Mouse (Mus musculus): ENCODE measurements around the gene Clpx. TPM values are rescaled to one million over a fixed set of nuclear protein-coding genes. Genes with fewer than 3 reads are reported as not detected.
"Not testable (repeated sequence)": the region's sequence is repeated elsewhere in the genome, so short reads cannot be mapped to it uniquely, and the experiment has no call there.

The Clpx gene
- total and polyA plus RNA-seq, 2 experiments from 2014 or later = 20.6 to 40.1 TPM

GRCm38 (mm10) chr9:65345439-65345838 is 51.4 kb downstream of the Clpx start:
- Histone ChIP-seq H3K9ac (replicated peaks; ENCODE audit: low read length, poor library complexity, severe bottlenecking) (0 out of 2 replicates have a peak overlapping the region, but pooled peaks have one; percentile 94), H3K4me2 (ENCODE audit: low read depth, low read length, poor library complexity, severe bottlenecking) (peak overlapping the region; percentile 91), H3K27ac (ENCODE audit: low read depth, low read length) (peak overlapping the region; percentile 97), H3K4me3 (ENCODE audit: low read depth, low read length) (peak overlapping the region; percentile 99)
- TF ChIP-seq CTCF (IDR thresholded peaks at IDR 0.05) = peak; percentile 43
- H3K9me3 ChIP-seq (ENCODE audit: low read length); H3K27me3 ChIP-seq (ENCODE audit: insufficient read depth, low read length); H3K4me1 ChIP-seq (ENCODE audit: insufficient read depth, low read length); H3K36me3 ChIP-seq (ENCODE audit: insufficient read depth, low read length); ATAC-seq (ENCODE audit: low FRiP score): not testable (repeated sequence)
- peak; percentile 28 for DNase-seq (ENCODE audit: low spot score)
- 57% methylated on average over 11 of the region's 11 CpGs for WGBS

GRCm38 (mm10) chr9:65345854-65346475 is 51.9 kb downstream of the Clpx start, which contains the start of gene Pdcd7:
Gene Pdcd7, plus strand, starts transcription at chr9:65346104.
- ATAC-seq (ENCODE audit: low FRiP score) = peak; percentile 95
- H3K27ac ChIP-seq (ENCODE audit: low read depth, low read length) = peak within 1 kb of the TSS; percentile 97

GRCm38 (mm10) chr9:65346476-65347111 is 52.5 kb downstream of the Clpx start:
- DNase-seq (ENCODE audit: low spot score) (peak; percentile 10), ATAC-seq (ENCODE audit: low FRiP score) (peak; percentile 77)
- Histone ChIP-seq H3K36me3 (ENCODE audit: insufficient read depth, low read length) (no peaks in the 10 kb centered on the region), H3K9ac (replicated peaks; ENCODE audit: low read length, poor library complexity, severe bottlenecking) (peak overlapping the region; percentile 94), H3K9me3 (ENCODE audit: low read length) (no peaks in the 10 kb centered on the region), H3K4me2 (ENCODE audit: low read depth, low read length, poor library complexity, severe bottlenecking) (peak overlapping the region; percentile 91), H3K27ac (ENCODE audit: low read depth, low read length) (peak overlapping the region; percentile 97), H3K4me1 (ENCODE audit: insufficient read depth, low read length) (peaks cover 9% of the 10 kb centered on the region), H3K4me3 (ENCODE audit: low read depth, low read length) (peak overlapping the region; percentile 99), H3K27me3 (ENCODE audit: insufficient read depth, low read length) (no peaks in the 10 kb centered on the region)
- no peak; the same call in 1 of the 2 replicates for TF ChIP-seq CTCF (IDR thresholded peaks at IDR 0.05)
- WGBS = under 1% methylated on average over 64 of the region's 77 CpGs

More at GRCm38 (mm10) chr9:65345854-65346475, 51.9 kb downstream of the Clpx start, which contains the start of gene Pdcd7:
- DNase-seq (ENCODE audit: low spot score) = peak; percentile 99
- H3K9ac ChIP-seq (replicated peaks; ENCODE audit: low read length, poor library complexity, severe bottlenecking) = peak within 1 kb of the TSS; percentile 94
- H3K9me3 ChIP-seq (ENCODE audit: low read length) = no peaks in the 10 kb centered on the region
- WGBS = 2% methylated on average over 54 of the region's 59 CpGs
- peak within 1 kb of the TSS; percentile 91 for H3K4me2 ChIP-seq (ENCODE audit: low read depth, low read length, poor library complexity, severe bottlenecking)
- peak within 1 kb of the TSS; percentile 99 for H3K4me3 ChIP-seq (ENCODE audit: low read depth, low read length)
- no peak for TF ChIP-seq CTCF (IDR thresholded peaks at IDR 0.05)
- H3K36me3 ChIP-seq (ENCODE audit: insufficient read depth, low read length) = no peaks in the 10 kb centered on the region
- peaks cover 9% of the 10 kb centered on the region for H3K4me1 ChIP-seq (ENCODE audit: insufficient read depth, low read length)
- no peaks in the 10 kb centered on the region for H3K27me3 ChIP-seq (ENCODE audit: insufficient read depth, low read length)

GRCm38 (mm10) chr9:65347112-65347850 is 53.2 kb downstream of the Clpx start:
- no peak overlapping the region for H3K27ac ChIP-seq (ENCODE audit: low read depth, low read length)

GRCm38 (mm10) chr9:65353251-65353650 is 59.2 kb downstream of the Clpx start:
- TF ChIP-seq CTCF (IDR thresholded peaks at IDR 0.05) = no peak
- no peak overlapping the region for H3K4me3 ChIP-seq (ENCODE audit: low read depth, low read length)
- no peak for DNase-seq (ENCODE audit: low spot score)
- no peak overlapping the region for H3K9ac ChIP-seq (replicated peaks; ENCODE audit: low read length, poor library complexity, severe bottlenecking)
- WGBS = 93% methylated on average over 5 of the region's 5 CpGs
- H3K27me3 ChIP-seq (ENCODE audit: insufficient read depth, low read length) = no peaks in the 10 kb centered on the region
- no peaks in the 10 kb centered on the region for H3K9me3 ChIP-seq (ENCODE audit: low read length)
- ATAC-seq (ENCODE audit: low FRiP score) = no peak
- no peak overlapping the region for H3K27ac ChIP-seq (ENCODE audit: low read depth, low read length)
- no peak overlapping the region for H3K4me2 ChIP-seq (ENCODE audit: low read depth, low read length, poor library complexity, severe bottlenecking)
- H3K36me3 ChIP-seq (ENCODE audit: insufficient read depth, low read length) = peaks cover 26% of the 10 kb centered on the region
- no peaks in the 10 kb centered on the region; the same call in 1 of the 2 replicates for H3K4me1 ChIP-seq (ENCODE audit: insufficient read depth, low read length)

More at GRCm38 (mm10) chr9:65347112-65347850, 53.2 kb downstream of the Clpx start:
- Histone ChIP-seq H3K9me3 (ENCODE audit: low read length) (no peaks in the 10 kb centered on the region), H3K9ac (replicated peaks; ENCODE audit: low read length, poor library complexity, severe bottlenecking) (peak overlapping the region; percentile 94), H3K4me2 (ENCODE audit: low read depth, low read length, poor library complexity, severe bottlenecking) (peak overlapping the region; percentile 91), H3K27me3 (ENCODE audit: insufficient read depth, low read length) (no peaks in the 10 kb centered on the region), H3K4me1 (ENCODE audit: insufficient read depth, low read length) (peaks cover 9% of the 10 kb centered on the region), H3K4me3 (ENCODE audit: low read depth, low read length) (peak overlapping the region; percentile 99), H3K36me3 (ENCODE audit: insufficient read depth, low read length) (no peaks in the 10 kb centered on the region)
- ATAC-seq (ENCODE audit: low FRiP score) (no peak), DNase-seq (ENCODE audit: low spot score) (no peak)
- TF ChIP-seq CTCF (IDR thresholded peaks at IDR 0.05) = no peak
- 52% methylated on average over 8 of the region's 8 CpGs for WGBS
